Mouse (Mus musculus) liver, embryonic 14 days (tissue): ENCODE measurements around the gene Ssxb9. TPM values are rescaled to one million over a fixed set of nuclear protein-coding genes. Genes with fewer than 3 reads are reported as not detected.

Experiments used
- polyA plus RNA-seq: library from polyadenylated mRNA; depleted of rRNA; stranded (reverse); fragments of >200 nt; gene quantifications from 2 replicates; pipeline ENCODE4 v1.2.3, GENCODE M21; 2012; rRNA removed

The Ssxb9 gene
- polyA plus RNA-seq, result not detected in 2 replicates

DNA sequence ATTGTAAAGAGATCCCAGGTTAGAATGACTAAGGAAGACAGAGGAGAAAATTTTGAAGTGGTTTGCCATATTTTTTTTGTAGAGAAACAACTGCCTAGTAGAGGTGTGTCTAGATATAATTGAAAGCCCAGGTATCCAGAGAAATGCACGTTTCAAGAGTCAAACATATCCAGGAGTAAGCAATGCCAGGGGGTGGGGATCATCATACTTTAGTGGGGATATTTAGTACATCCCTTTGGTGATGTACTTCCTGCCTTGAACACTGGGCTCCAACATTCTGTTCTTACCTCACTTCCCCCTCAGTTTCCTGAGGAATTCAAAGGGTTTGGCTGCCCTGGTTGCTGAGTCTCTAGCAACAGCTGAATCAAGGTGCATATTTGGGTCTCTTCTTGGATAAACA, at the start of gene Ssxb9:
Gene Ssxb9, plus strand, starts transcription at position 301 of the 400 bp plus-strand sequence.

DNA sequence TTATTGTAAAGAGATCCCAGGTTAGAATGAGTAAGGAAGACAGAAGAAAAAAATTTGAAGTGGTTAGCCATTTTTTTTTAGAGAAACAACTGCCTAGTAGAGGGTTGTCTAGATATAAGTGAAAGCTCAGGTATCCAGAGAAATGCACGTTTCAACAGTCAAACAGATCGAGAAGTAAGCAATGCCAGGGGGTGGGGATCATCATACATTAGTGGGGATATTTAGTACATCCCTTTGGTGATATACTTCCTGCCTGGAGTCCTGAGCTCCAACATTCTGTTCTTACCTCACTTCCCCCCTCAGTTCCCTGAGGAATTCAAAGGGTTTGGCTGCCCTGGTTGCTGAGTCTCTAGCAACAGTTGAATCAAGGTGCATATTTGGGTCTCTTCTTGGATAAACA, 39.7 kb upstream of the Ssxb9 start, which contains the start of gene Ssxb10:
Gene Ssxb10, plus strand, starts transcription at position 301 of the 400 bp plus-strand sequence.

DNA sequence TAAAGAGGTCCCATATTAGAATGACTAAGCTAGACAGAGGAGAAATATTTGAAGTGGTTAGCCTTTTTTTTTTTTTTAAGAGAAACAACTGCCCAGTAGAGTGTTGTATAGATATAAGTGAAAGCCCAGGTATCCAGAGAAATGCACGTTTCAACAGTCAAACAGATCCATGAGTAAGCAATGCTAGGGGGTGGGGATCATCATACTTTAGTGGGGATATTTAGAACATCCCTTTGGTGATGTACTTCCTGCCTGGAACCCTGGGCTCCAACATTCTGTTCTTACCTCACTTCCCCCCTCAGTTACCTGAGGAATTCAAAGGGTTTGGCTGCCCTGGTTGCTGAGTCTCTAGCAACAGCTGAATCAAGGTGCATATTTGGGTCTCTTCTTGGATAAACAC, 46.2 kb downstream of the Ssxb9 start, which contains the start of gene Ssxb1:
Gene Ssxb1, plus strand, starts transcription at position 301 of the 400 bp plus-strand sequence.

Other genes with a start within 250 kb of the Ssxb9 start
- gene Wdr13, start 234.1 kb upstream of the Ssxb9 start, polyA plus RNA-seq, result 14.9 and 16.9 TPM in 2 replicates
- 241 and 293 TPM in 2 replicates for gene Rbm3, start 221.1 kb upstream of the Ssxb9 start, polyA plus RNA-seq
- 4.2 and 5.1 TPM in 2 replicates for gene Tbc1d25, start 190.8 kb upstream of the Ssxb9 start, polyA plus RNA-seq
- 24.0 and 26.6 TPM in 2 replicates for gene Ebp, start 173.5 kb upstream of the Ssxb9 start, polyA plus RNA-seq
- gene Porcn, start 160.5 kb upstream of the Ssxb9 start, polyA plus RNA-seq, result 1.1 TPM in 2 replicates
- 21.8 and 26.1 TPM in 2 replicates for gene Ftsj1, start 114.6 kb upstream of the Ssxb9 start, polyA plus RNA-seq
- gene Slc38a5, start 95.8 kb upstream of the Ssxb9 start, polyA plus RNA-seq, result 37.7 and 48.2 TPM in 2 replicates
- not detected in 2 replicates for gene Ssxb10, start 39.6 kb upstream of the Ssxb9 start, polyA plus RNA-seq
- gene Ssxb1, start 46.3 kb downstream of the Ssxb9 start, polyA plus RNA-seq, result not detected in 2 replicates
- gene Ssxb2, start 94.7 kb downstream of the Ssxb9 start, polyA plus RNA-seq, result not detected in 2 replicates
- not detected in 2 replicates for gene Gm14459, start 158.0 kb downstream of the Ssxb9 start, polyA plus RNA-seq
- gene Ssxb6, start 181.3 kb downstream of the Ssxb9 start, polyA plus RNA-seq, result not detected in 2 replicates
- not detected in 2 replicates for gene Ssxb3, start 224.8 kb downstream of the Ssxb9 start, polyA plus RNA-seq